Mouse (Mus musculus): ENCODE results near the gene Cdx2. TPM values are rescaled to one million over a fixed set of nuclear protein-coding genes. Genes with fewer than 3 reads are reported as not detected.

The Cdx2 gene
- polyA plus RNA-seq, 1 experiment from 2014 or later, result not detected

DNA sequence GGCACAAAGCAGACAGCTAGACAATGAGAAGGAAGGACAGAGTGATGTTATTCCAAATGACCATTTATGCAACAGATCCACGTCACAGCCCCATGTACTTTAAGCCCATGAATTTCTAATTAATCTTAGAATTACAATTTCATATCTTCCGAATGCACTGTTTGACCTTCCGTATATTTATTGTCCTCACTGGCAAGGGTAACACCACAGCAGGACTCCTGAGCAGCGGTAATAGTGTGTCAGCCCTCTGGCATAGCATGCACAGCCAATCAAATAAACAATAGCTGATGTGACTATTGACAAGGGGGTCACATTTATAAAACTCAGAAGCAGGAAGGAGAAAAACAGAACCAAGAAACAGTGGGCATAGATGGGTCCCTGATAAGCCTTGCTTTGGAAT, 46.3 kb downstream of the Cdx2 start:
- Histone ChIP-seq H3K4me1 (no peaks in the 10 kb centered on the region), H3K9ac (no peak overlapping the region), H3K4me3 (no peak overlapping the region), H3K4me2 (no peak overlapping the region), H3K36me3 (replicated peaks) (no peaks in the 10 kb centered on the region), H3K27ac (no peak overlapping the region), H3K27me3 (replicated peaks) (peaks cover 33% of the 10 kb centered on the region), H3K9me3 (no peaks in the 10 kb centered on the region)
- WGBS, result 74% methylated on average over 4 of the region's 4 CpGs
- no peak for ATAC-seq (replicated peaks)

DNA sequence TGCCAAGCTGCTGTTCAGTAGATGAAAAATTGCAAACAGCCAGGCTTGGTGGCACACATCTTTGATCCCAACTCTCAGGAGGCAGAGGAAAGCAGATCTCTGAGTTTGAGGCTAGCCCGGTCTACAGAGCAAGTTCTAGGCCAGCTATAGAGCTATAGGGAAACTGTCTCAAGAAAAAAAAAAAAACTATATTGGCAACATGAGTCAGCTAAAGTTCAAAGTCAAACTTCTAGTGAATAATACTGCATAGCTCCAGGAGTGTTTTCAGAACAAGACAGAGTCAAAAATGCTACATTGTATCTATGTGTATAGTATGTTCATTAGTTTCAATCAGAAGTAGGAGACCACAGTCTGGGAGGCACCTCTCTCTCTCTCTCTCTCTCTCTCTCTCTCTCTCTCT, 46.9 kb downstream of the Cdx2 start:
- Histone ChIP-seq H3K4me2 (no peak overlapping the region), H3K9ac (no peak overlapping the region), H3K27ac (no peak overlapping the region), H3K4me1 (no peaks in the 10 kb centered on the region), H3K27me3 (replicated peaks) (peaks cover 27% of the 10 kb centered on the region), H3K9me3 (no peaks in the 10 kb centered on the region), H3K4me3 (no peak overlapping the region), H3K36me3 (replicated peaks) (no peaks in the 10 kb centered on the region)
- ATAC-seq (replicated peaks), result no peak
- 97% methylated on average over 1 of the region's 1 CpGs for WGBS

Small RNA genes within 50 kb of the gene (microRNA-seq; reads per million reads assigned to microRNA genes)
- gene Mir7k, result not detected

Other genes starting within 250 kb of the Cdx2 start
- 3.9 and 4.0 TPM in 2 replicates for gene Lnx2, start 230.7 kb downstream of the Cdx2 start, polyA plus RNA-seq (2015; fragmentation: Nextera tagmentation; extraction: Ambion mirVana)
- gene Polr1d, start 230.2 kb downstream of the Cdx2 start, polyA plus RNA-seq (2015; fragmentation: Nextera tagmentation; extraction: Ambion mirVana), result 95.6 and 96.5 TPM in 2 replicates
- gene Gsx1, start 118.6 kb downstream of the Cdx2 start, polyA plus RNA-seq (2015; fragmentation: Nextera tagmentation; extraction: Ambion mirVana), result 5.5 and 6.7 TPM in 2 replicates
- gene Pdx1, start 37.3 kb downstream of the Cdx2 start, polyA plus RNA-seq (2015; fragmentation: Nextera tagmentation; extraction: Ambion mirVana), result not detected in 2 replicates
- not detected in 2 replicates for gene Urad, start 15.2 kb upstream of the Cdx2 start, polyA plus RNA-seq (2015; fragmentation: Nextera tagmentation; extraction: Ambion mirVana)
- gene Flt3, start 93.2 kb upstream of the Cdx2 start, polyA plus RNA-seq (2015; fragmentation: Nextera tagmentation; extraction: Ambion mirVana), result 0.54 and 0.77 TPM in 2 replicates
- gene Pan3, start 122.9 kb upstream of the Cdx2 start, polyA plus RNA-seq (2015; fragmentation: Nextera tagmentation; extraction: Ambion mirVana), result 59.6 and 66.0 TPM in 2 replicates